ENCODE assay signal across 10 mouse cellular contexts in the genomic region with DNA sequence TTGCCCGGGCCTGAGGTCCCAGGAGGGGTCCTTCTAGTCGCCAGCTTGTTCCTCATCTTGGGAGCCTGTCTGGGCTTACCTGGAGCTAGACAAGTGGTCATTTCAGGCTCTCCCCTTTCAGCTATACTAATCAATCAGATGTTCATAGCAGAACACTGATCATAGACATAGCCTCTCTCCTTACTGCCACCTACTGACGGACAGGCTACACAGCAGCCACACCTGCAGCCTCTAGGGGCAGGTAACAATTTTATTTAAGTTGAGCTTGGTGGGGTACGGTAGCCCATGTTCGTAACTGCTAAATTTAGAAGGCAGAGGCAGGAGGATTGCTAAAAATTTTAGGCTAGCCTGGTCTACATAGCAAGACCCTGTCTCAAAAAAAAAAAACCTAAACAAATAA.
DNase-seq lines count a peak whose midpoint lies in the region; ATAC-seq and TF ChIP-seq lines count a peak whose summit lies in the region.
"Had no signal": no experiment of that assay in that cellular context is flagged by ENCODE, and none has a peak within 500 bp of the region (broad histone marks: within the 10 kb centered on the region; RNA-seq: fewer than 3 reads in every experiment).

No protein-coding gene starts in this region.

- no peak overlapping the region for H3K9ac ChIP-seq in intestine, postnatal 0 days (ENCODE audit: low read depth, low read length)
- no peak overlapping the region for H3K9ac ChIP-seq in intestine, embryonic 15.5 days
- H3K9ac ChIP-seq: forebrain, embryonic 15.5 days; hindbrain, embryonic 14.5 days had no signal

- ATAC-seq in intestine, postnatal 0 days: no peak
- no peak for ATAC-seq in intestine, embryonic 15.5 days
- ATAC-seq in erythroid progenitor cell, adult 5-6 weeks (replicated peaks; ENCODE audit: low FRiP score, poor library complexity, severe bottlenecking): no peak
- ATAC-seq: forebrain, embryonic 15.5 days had no signal

- no peaks in the 10 kb centered on the region for H3K27me3 ChIP-seq in intestine, postnatal 0 days (replicated peaks; ENCODE audit: control insufficient read depth, insufficient read depth, low read length)
- no peaks in the 10 kb centered on the region for H3K27me3 ChIP-seq in intestine, embryonic 15.5 days (replicated peaks)
- no peaks in the 10 kb centered on the region for H3K27me3 ChIP-seq in E14TG2a.4 (ENCODE audit: insufficient read depth, low read length)
- H3K27me3 ChIP-seq: forebrain, embryonic 15.5 days had no signal

- no peaks in the 10 kb centered on the region for H3K9me3 ChIP-seq in intestine, postnatal 0 days (ENCODE audit: control insufficient read depth)
- H3K9me3 ChIP-seq in intestine, embryonic 15.5 days: no peaks in the 10 kb centered on the region
- H3K9me3 ChIP-seq in E14TG2a.4 (ENCODE audit: low read length): no peaks in the 10 kb centered on the region
- H3K9me3 ChIP-seq: forebrain, embryonic 15.5 days had no signal

- WGBS in intestine, postnatal 0 days: 55% methylated on average over 5 of the region's 5 CpGs
- 50% methylated on average over 5 of the region's 5 CpGs for WGBS in intestine, embryonic 15.5 days

- no peak overlapping the region for H3K4me2 ChIP-seq in intestine, postnatal 0 days (replicated peaks; ENCODE audit: low read depth)
- H3K4me2 ChIP-seq in intestine, embryonic 15.5 days (replicated peaks): no peak overlapping the region
- H3K4me2 ChIP-seq: forebrain, embryonic 15.5 days; hindbrain, embryonic 14.5 days had no signal

- no peak overlapping the region for H3K27ac ChIP-seq in intestine, postnatal 0 days (ENCODE audit: low read depth, low read length)
- H3K27ac ChIP-seq in intestine, embryonic 15.5 days: no peak overlapping the region
- H3K27ac ChIP-seq: forebrain, embryonic 15.5 days; hindbrain, embryonic 14.5 days had no signal

- no peaks in the 10 kb centered on the region for H3K36me3 ChIP-seq in intestine, postnatal 0 days (ENCODE audit: control insufficient read depth, insufficient read depth)
- H3K36me3 ChIP-seq in intestine, embryonic 15.5 days: no peaks in the 10 kb centered on the region
- H3K36me3 ChIP-seq in E14TG2a.4 (ENCODE audit: insufficient read depth, low read length): no peaks in the 10 kb centered on the region
- H3K36me3 ChIP-seq: forebrain, embryonic 15.5 days had no signal

- DNase-seq in 3T3-L1 (ENCODE audit: low read depth, low spot score): peak; percentile 36
- peak; percentile 39 for DNase-seq in induced T-regulatory cell, adult 2 months (ENCODE audit: low read depth)
- no peak for DNase-seq in frontal cortex, postnatal 14 days (ENCODE audit: low spot score in 2 of 2)
- no peak for DNase-seq in gastrocnemius, adult 8-10 months (ENCODE audit: low spot score in 2 of 2)

- H3K4me1 ChIP-seq in intestine, postnatal 0 days (replicated peaks; ENCODE audit: control insufficient read depth, insufficient read depth, low read length): no peaks in the 10 kb centered on the region
- no peaks in the 10 kb centered on the region for H3K4me1 ChIP-seq in intestine, embryonic 15.5 days (replicated peaks)
- H3K4me1 ChIP-seq in E14TG2a.4 (replicated peaks; ENCODE audit: low read depth, low read length): peaks cover 44% of the 10 kb centered on the region
- H3K4me1 ChIP-seq: forebrain, embryonic 15.5 days had no signal

- TF ChIP-seq CTCF in intestine, postnatal 0 days (IDR thresholded peaks at IDR 0.05; ENCODE audit: low read depth): peak; percentile 78
- TF ChIP-seq CTCF in E14TG2a.4 (conservative IDR thresholded peaks at IDR 0.05; ENCODE audit: low read length): peak; percentile 72

- H3K4me3 ChIP-seq in intestine, postnatal 0 days (ENCODE audit: low read depth, low read length): no peak overlapping the region
- no peak overlapping the region for H3K4me3 ChIP-seq in intestine, embryonic 15.5 days (replicated peaks)
- no peak overlapping the region for H3K4me3 ChIP-seq in E14TG2a.4 (replicated peaks; ENCODE audit: low read length)
- H3K4me3 ChIP-seq: forebrain, embryonic 15.5 days had no signal

Comparison
In these comparisons a context has a peak if more than half of its experiments do, and no peak if none do; other contexts are left out.
1. DNase-seq: peak in 3T3-L1 (single experiment) and induced T-regulatory cell, adult 2 months (single experiment); none in frontal cortex, postnatal 14 days (0 of 2) and gastrocnemius, adult 8-10 months (0 of 2).